Mouse (Mus musculus) gastrocnemius, adult 18-20 months (tissue): ENCODE results near the gene Mfsd6. TPM values are rescaled to one million over a fixed set of nuclear protein-coding genes. Genes with fewer than 3 reads are reported as not detected.

ENCODE experiments used
- DNase-seq: peaks from one replicate; pipeline ENCODE4 v3.0.0; 2021; ENCODE audit warnings: low spot score
- total RNA-seq, 2 experiments: library from RNA; stranded (reverse); gene quantifications; 2 replicates each; pipeline ENCODE4 v1.2.3; 2021

The Mfsd6 gene
- total RNA-seq, 2 experiments from 2014 or later, result 5.1 to 5.3 TPM

- DNase-seq, result no peak
Observed at GRCm38 (mm10) chr1:52640736-52641135, 86.5 kb downstream of the Mfsd6 start.

GRCm38 (mm10) chr1:52640266-52640665 is 87.0 kb downstream of the Mfsd6 start:
- no peak for DNase-seq

- DNase-seq, result no peak
Observed at GRCm38 (mm10) chr1:52639090-52639489, 88.2 kb downstream of the Mfsd6 start.

GRCm38 (mm10) chr1:52638101-52638500 is 89.2 kb downstream of the Mfsd6 start:
- DNase-seq, result no peak

GRCm38 (mm10) chr1:52635932-52636331 is 91.3 kb downstream of the Mfsd6 start:
- DNase-seq, result no peak

GRCm38 (mm10) chr1:52634251-52634650 is 93.0 kb downstream of the Mfsd6 start:
- DNase-seq, result no peak

GRCm38 (mm10) chr1:52631570-52631969 is 95.7 kb downstream of the Mfsd6 start:
- DNase-seq, result no peak

GRCm38 (mm10) chr1:52630937-52631299 is 96.3 kb downstream of the Mfsd6 start:
- DNase-seq, result no peak

- peak; percentile 90 for DNase-seq
Observed at GRCm38 (mm10) chr1:52630248-52630936, 96.9 kb downstream of the Mfsd6 start, which contains the start of gene Nemp2. TSS of gene Nemp2 (plus strand) at chr1:52630703.

- DNase-seq, result no peak
Observed at GRCm38 (mm10) chr1:52620442-52620841, 106.8 kb downstream of the Mfsd6 start.

- no peak for DNase-seq
Observed at GRCm38 (mm10) chr1:52618217-52618616, 109.0 kb downstream of the Mfsd6 start.

GRCm38 (mm10) chr1:52608486-52608885 is 118.8 kb downstream of the Mfsd6 start:
- no peak for DNase-seq

- no peak for DNase-seq
Observed at GRCm38 (mm10) chr1:52607700-52608099, 119.6 kb downstream of the Mfsd6 start.

Other genes starting within 250 kb of the Mfsd6 start
- 1 to 10 TPM; 8.3 to 9.8 TPM for gene Nab1, start 226.8 kb downstream of the Mfsd6 start, total RNA-seq
- under 1 TPM; 0.27 to 0.45 TPM for gene Nemp2, start 96.8 kb downstream of the Mfsd6 start, total RNA-seq
- gene Inpp1, start 90.2 kb upstream of the Mfsd6 start, total RNA-seq, result 1 to 10 TPM; 3.7 to 4.4 TPM
- gene Hibch, start 117.5 kb upstream of the Mfsd6 start, total RNA-seq, result 10 to 100 TPM; 34.1 to 38.4 TPM